Mouse (Mus musculus) megakaryocyte, embryonic 14.5 days (primary cell): ENCODE results near the gene Abhd8.

Experiments
- FLI1 ChIP-seq: IDR thresholded peaks from 2 replicates; pipeline ENCODE4 v1.6.1; 2012; ENCODE audit warnings: low read length, inconsistent platforms, mixed read lengths
- GATA1 ChIP-seq: IDR thresholded peaks from 3 replicates; pipeline ENCODE4 v1.6.1; 2012; ENCODE audit warnings: mixed read lengths, low read length, inconsistent platforms, borderline replicate concordance

GRCm38 (mm10) chr8:71456906-71457305, 6.5 kb downstream of the Abhd8 start:
- TF ChIP-seq FLI1 (no peak), GATA1 (no peak)
